Mouse (Mus musculus) frontal cortex, postnatal 10 days (tissue): ENCODE results near the gene Vps18.

Source experiments
- DNase-seq, 2 experiments: peaks; one replicate each; pipeline ENCODE4 v3.0.0; 2022; ENCODE audit warnings: low spot score in 2 of 2, mixed read lengths in 1 of 2

Vps18 gene

GRCm38 (mm10) chr2:119288270-119288882 is at the start of gene Vps18:
Gene Vps18 (plus strand): TSS chr2:119288740.
- peak; percentile 93 to 97 for DNase-seq

- no peak for DNase-seq
These were observed 48.3 kb upstream of the Vps18 start for GRCm38 (mm10) chr2:119240075-119240818.

GRCm38 (mm10) chr2:119240819-119241186 is 47.7 kb upstream of the Vps18 start:
- no peak for DNase-seq

DNA sequence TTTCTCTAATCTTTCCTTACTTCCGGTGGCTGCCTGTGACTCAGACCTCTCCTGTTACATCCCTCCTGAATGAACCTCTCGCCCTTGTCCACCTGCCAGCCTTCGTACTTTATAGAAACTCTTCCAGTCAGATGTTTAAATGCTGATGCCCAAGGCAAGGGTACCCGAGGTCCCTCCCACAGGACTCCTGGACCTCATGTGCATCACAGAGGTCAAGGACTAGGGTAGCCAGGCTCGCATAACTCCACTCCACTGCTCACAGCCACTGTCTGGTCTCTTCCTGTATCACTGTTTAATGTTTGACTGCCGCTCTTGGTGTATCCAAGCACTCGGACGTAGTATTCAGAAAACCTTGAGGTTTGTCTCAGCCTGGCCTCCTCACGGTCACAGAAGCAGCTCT is 46.0 kb upstream of the Vps18 start:
- DNase-seq, result no peak

GRCm38 (mm10) chr2:119245246-119245645 is 43.3 kb upstream of the Vps18 start:
- no peak for DNase-seq

GRCm38 (mm10) chr2:119247904-119248303 is 40.6 kb upstream of the Vps18 start:
- DNase-seq, result no peak

DNA sequence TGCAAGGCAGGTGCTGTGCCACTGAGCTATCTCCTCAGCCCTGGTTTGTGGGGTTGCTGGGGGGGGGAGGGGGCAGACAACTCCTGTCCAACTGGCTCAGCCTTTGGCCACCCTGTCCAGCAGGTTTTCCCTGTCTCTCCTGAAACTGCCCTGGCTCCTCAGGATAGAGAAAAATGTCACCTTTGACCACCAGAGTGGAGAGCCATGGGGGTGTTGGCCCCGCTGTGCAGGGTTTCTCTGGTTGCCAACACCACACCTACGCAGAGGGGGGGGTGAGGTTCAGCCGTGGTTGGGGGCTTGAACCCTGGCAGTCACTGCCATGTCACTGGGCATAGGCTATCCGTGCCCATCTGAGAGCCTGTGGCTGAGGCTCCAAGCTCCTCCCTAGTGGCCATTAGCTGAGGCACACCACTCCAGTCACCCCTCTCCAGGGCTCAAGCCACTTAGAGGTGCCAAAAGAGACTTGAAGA is 38.9 kb upstream of the Vps18 start:
- no peak for DNase-seq

GRCm38 (mm10) chr2:119250377-119250776 is 38.2 kb upstream of the Vps18 start:
- DNase-seq, result no peak

DNA sequence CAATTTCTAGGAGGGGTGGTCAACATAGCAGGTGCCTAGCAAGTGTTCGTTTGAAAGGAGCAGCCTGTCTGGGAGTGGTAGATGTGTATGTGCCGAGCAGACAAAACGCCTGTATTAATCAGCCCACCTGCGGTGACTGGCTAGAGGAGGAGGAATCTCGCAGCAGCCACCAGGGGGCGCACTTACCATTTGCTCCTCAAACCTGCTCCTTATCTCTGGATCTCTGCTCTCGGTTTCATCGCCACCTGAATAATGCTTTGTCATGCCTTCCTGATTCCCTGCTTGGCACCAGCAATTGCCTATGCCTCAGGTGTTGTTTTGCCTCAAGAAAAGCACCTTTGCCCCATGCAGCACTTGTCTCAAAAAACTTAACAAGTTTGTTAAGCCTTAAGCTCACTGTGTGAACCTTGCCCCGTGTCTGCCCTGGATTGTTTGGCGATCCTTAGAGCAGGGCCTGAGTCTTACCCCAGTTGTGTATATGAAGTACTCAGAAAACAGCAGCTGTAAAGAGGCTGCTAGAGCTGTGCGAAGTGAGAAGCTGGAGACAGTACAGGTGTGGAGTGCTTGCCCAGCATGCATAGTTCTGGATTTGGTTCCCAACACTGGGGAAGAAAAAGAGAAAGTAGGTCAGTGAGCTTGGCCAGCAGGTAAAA is 37.6 kb upstream of the Vps18 start:
- peak in 1 of 2 experiments; percentile 68 for DNase-seq

DNA sequence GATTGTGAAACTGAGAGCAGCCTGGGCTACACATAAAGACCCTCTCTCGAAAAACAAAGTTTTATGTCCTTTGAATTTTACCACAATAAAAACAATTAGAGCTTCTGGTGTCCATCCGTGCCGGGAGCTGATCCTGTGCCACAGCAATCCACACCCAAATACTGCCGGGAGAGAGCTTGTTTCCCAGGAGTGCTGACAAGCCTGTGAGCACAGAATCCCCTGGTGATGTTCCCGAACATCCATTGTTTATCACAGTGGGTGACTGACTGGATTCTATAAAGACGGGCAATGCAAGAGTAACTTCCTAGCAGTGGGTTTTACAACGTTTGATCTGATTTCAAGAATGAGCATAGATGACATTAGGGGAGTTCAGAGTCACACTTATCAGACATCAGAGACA is 33.6 kb upstream of the Vps18 start:
- no peak for DNase-seq

- DNase-seq, result no peak
These were observed 28.0 kb upstream of the Vps18 start for GRCm38 (mm10) chr2:119260518-119260917.

GRCm38 (mm10) chr2:119261326-119261725 is 27.2 kb upstream of the Vps18 start:
- DNase-seq, result no peak

DNA sequence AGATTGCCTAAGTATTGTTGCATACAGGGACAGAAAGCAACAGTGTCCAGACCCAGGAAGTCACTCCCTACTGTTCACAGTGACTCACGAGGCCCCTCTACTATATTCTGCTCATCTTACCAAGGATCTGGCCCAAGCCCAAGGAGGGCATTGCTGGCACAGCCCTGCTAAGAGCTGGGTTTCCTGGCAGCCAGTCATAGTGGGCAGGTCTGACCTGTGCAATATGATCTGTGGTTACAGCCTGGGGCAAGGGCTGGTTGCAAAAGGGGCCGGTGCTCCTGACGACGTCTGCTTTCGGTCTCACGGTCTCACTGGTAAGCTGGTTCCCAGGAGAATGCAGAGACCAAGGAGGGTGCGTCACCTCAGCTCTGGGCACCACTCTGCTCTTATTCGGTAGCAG is 25.6 kb upstream of the Vps18 start:
- DNase-seq, result no peak

GRCm38 (mm10) chr2:119263813-119264212 is 24.7 kb upstream of the Vps18 start:
- no peak for DNase-seq

- DNase-seq, result no peak
These were observed 18.3 kb upstream of the Vps18 start for GRCm38 (mm10) chr2:119270286-119270642.

DNA sequence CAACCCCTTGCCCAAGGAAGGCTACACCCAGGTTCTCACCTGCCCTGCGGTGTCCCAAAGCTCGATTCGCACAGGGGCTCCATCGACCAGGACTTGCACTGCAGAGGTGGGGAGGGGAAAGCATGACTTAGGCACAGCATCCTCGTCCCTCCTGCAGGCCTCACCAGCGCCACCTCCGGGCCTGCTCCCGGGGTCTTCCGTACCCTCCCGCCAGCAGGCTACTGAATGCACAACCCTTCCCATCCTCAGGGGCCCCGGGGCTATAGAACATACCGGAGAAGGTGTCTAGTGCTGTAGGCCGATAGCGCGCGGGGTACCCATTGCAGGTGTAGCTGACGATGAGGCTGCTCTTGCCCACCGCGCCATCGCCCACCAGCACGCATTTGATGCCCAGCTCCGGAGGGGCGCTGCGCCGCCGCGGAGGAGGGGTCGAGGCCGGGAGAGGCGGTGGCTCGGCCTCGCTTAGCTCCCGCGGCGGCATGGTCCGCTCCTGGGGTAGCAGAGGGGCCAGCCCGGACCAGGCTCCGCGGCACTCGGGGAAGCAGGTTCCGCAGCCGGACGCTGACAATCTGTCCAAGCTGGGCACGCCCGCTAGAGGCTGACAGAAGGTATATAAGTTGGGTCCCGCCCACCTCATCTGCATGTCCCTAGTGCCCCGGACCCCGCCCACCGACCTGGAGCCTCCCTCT is 17.8 kb upstream of the Vps18 start, which contains the start of gene Rhov:
Rhov (minus strand) TSS at position 630 of the 689 bp plus-strand sequence.
- DNase-seq, result peak in 1 of 2 experiments; percentile 53

DNA sequence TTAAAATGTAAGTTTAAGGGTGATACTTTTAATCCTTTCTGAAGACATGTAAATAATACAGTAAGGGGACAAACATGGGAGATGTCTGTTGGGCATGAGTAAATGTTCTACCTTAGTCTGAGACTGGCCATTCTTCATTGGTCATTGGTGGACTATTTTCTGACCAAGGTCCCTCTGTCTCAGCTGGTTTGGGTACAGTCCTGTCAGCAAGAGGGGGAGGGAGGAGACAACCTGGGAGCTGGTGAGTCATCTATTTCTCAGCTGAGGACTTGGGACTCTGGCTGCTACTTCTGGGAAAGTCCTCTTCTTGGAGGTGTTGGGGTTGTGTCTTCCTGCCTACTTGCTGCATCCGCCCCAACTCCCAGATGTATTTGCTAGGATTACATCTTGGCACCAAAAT is 14.4 kb upstream of the Vps18 start:
- no peak for DNase-seq

DNA sequence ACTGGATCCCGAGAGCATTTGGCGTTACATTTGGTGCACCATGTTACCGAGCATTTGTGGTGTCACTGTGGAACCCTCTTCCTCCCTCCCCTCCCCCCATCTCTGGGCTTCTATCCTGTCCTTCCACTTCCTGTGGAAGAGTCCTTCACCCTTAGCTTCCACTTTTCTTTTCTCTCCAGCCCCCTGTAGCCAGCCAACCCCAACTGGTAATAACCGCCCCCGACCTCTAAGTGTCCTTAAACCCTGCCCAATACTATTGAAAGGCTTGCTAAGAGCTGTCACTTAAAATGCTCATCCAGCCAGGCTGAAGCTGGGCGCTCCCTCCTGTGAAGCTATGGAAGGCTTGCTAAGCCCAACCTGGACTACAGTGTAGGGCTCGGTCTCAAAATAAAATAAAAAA is 11.6 kb upstream of the Vps18 start:
- DNase-seq, result no peak

DNA sequence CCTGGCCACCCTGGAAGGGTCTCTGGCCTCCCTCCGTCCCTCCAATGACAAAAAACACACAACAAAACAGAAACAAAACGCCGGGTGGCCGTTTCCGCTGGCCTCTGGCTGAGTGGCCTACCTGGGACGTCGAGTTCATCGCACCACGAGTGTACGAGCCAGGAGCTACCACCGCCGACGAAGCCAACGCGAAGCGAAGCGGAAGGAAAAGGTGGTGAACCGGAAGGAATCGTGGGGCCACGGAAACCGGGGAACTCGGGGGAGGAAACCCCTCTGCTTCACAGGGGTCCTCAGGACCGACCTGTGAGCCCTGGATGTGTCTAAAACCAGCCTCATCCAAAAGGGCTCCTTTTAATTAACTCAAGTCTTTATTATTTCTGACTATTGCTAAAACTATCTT is 10.7 kb upstream of the Vps18 start:
- no peak for DNase-seq

- DNase-seq, result no peak
These were observed 6.5 kb upstream of the Vps18 start for GRCm38 (mm10) chr2:119281899-119282565.

DNA sequence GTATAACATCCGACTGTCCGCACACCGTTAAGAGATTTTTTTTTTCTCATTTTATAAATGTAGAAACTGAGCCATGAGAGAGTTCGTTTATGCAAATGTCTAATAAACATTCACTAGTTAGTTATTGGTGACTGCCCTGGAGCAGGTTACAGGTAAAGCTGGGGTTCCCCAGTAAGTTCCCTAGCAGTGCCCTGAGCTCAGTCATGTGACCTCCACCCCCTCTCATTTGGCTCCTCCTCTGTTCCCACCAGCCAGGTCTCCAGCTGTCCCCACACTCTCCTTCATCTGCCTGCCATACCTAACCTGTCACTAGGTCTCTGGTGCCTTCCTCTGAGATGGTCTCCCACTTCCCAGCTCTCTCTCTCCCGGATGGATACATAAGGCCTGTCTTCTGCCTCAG is 1.2 kb upstream of the Vps18 start:
- no peak for DNase-seq

DNA sequence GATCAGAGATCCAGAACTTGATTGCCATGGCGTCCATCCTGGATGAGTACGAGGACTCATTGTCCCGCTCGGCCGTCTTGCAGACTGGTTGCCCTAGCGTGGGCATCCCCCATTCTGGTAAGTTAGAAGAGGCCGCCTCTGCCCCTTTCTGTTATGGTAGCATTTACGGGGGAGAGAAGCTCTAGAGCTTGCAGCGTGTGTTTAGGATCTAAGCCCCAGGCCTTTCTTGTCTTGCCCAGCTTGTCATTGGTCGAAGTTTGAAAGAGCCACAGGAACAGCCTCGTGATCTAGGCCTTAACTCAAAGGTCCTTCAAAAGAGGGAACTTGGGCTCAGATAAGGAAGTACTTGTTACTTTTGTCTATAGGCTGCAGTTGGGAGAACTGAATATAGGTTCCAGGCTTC is 475 bp downstream of the Vps18 start:
- no peak for DNase-seq
